Mouse (Mus musculus) right cerebral cortex, postnatal 25 days (tissue): ENCODE data around the gene Qtrt1.

Source experiments
- DNase-seq: peaks from one replicate; pipeline ENCODE4 v3.0.0; 2022

Gene Qtrt1

GRCm38 (mm10) chr9:21411669-21412550 is at the start of gene Qtrt1:
Qtrt1 (plus strand) TSS chr9:21411837.
- peak; percentile 87 for DNase-seq

- DNase-seq: peak; percentile 38
These were observed 45.0 kb upstream of the Qtrt1 start for GRCm38 (mm10) chr9:21366541-21367220.

- peak; percentile 99 for DNase-seq
These were observed 44.1 kb upstream of the Qtrt1 start, which contains the start of gene Ilf3 for GRCm38 (mm10) chr9:21367357-21368111. Ilf3 (plus strand) TSS chr9:21367871.

GRCm38 (mm10) chr9:21368131-21368584 is 43.5 kb upstream of the Qtrt1 start:
- DNase-seq: peak; percentile 72

GRCm38 (mm10) chr9:21369080-21369479 is 42.6 kb upstream of the Qtrt1 start:
- no peak for DNase-seq

GRCm38 (mm10) chr9:21370876-21371275 is 40.8 kb upstream of the Qtrt1 start:
- DNase-seq: no peak

- no peak for DNase-seq
These were observed 39.1 kb upstream of the Qtrt1 start for GRCm38 (mm10) chr9:21372508-21372907.

- no peak for DNase-seq
These were observed 32.4 kb upstream of the Qtrt1 start for GRCm38 (mm10) chr9:21379195-21379594.

GRCm38 (mm10) chr9:21380868-21381267 is 30.8 kb upstream of the Qtrt1 start:
- DNase-seq: no peak

- no peak for DNase-seq
These were observed 27.7 kb upstream of the Qtrt1 start for GRCm38 (mm10) chr9:21383966-21384365.

GRCm38 (mm10) chr9:21392646-21393175 is 18.9 kb upstream of the Qtrt1 start:
- no peak for DNase-seq

GRCm38 (mm10) chr9:21395692-21396091 is 15.9 kb upstream of the Qtrt1 start:
- DNase-seq: no peak

GRCm38 (mm10) chr9:21397170-21397569 is 14.5 kb upstream of the Qtrt1 start:
- no peak for DNase-seq

GRCm38 (mm10) chr9:21401042-21401441 is 10.6 kb upstream of the Qtrt1 start:
- no peak for DNase-seq

- DNase-seq: no peak
These were observed 8.8 kb upstream of the Qtrt1 start for GRCm38 (mm10) chr9:21402764-21403253.

GRCm38 (mm10) chr9:21403745-21404144 is 7.9 kb upstream of the Qtrt1 start:
- no peak for DNase-seq

GRCm38 (mm10) chr9:21405525-21405924 is 6.1 kb upstream of the Qtrt1 start:
- no peak for DNase-seq

- no peak for DNase-seq
These were observed 3.7 kb upstream of the Qtrt1 start for GRCm38 (mm10) chr9:21407951-21408350.

GRCm38 (mm10) chr9:21408624-21409023 is 3.0 kb upstream of the Qtrt1 start:
- DNase-seq: no peak

- peak; percentile 71 for DNase-seq
These were observed 1.9 kb upstream of the Qtrt1 start for GRCm38 (mm10) chr9:21409592-21410317.

GRCm38 (mm10) chr9:21417866-21418265 is 6.2 kb downstream of the Qtrt1 start:
- DNase-seq: no peak

- DNase-seq: no peak
These were observed 8.0 kb downstream of the Qtrt1 start for GRCm38 (mm10) chr9:21419646-21420045.
